Mouse (Mus musculus): Measurements from ENCODE around the gene Atxn2.

GRCm38 (mm10) chr5:121823668-121824067 is 112.5 kb downstream of the Atxn2 start:
- TF ChIP-seq CTCF (IDR thresholded peaks at IDR 0.05; ENCODE audit: low read depth) (no peak), EP300 (IDR thresholded peaks at IDR 0.05; ENCODE audit: low read depth) (no peak)
